Mouse (Mus musculus) olfactory bulb, adult 2 months (tissue): ENCODE results near the gene Mical3. TPM values are rescaled to one million over a fixed set of nuclear protein-coding genes. Genes with fewer than 3 reads are reported as not detected.

Source experiments
- H3K27ac ChIP-seq: fragments of 200-500 bp; 2 replicates; pipeline ENCODE4 v1.5.1; 2012; ENCODE audit warnings: low read depth, low read length; ENCODE audit not compliant: insufficient read depth
- H3K4me1 ChIP-seq: fragments of 200-500 bp; 2 replicates; pipeline ENCODE4 v1.6.1; 2012; ENCODE audit warnings: low read length; ENCODE audit not compliant: control insufficient read depth, insufficient read depth
- H3K4me3 ChIP-seq: fragments of 200-500 bp; 2 replicates; pipeline ENCODE4 v1.5.1; 2012; ENCODE audit warnings: mild to moderate bottlenecking, low read depth, low read length, moderate library complexity; ENCODE audit not compliant: insufficient read depth
- CTCF ChIP-seq: fragments of 200-500 bp; IDR thresholded peaks from 2 replicates; pipeline ENCODE4 v1.5.1; 2012; ENCODE audit warnings: low read depth, mild to moderate bottlenecking, low read length, moderate library complexity; ENCODE audit not compliant: insufficient read depth
- POLR2A ChIP-seq: fragments of 200-500 bp; IDR thresholded peaks from 2 replicates; pipeline ENCODE4 v1.6.1; 2012; ENCODE audit warnings: mild to moderate bottlenecking, low read depth, low read length, moderate library complexity; ENCODE audit not compliant: insufficient read depth
- WGBS: fragments of 180-500 bp; shearing (Covaris S2); methylation state at CpG from one replicate; pipeline ENCODE4 v1.1.7; 2018; 5-methylcytosine and 5-hydroxymethylcytosine counted together
- polyA plus RNA-seq: library from polyadenylated mRNA; stranded (reverse); fragments of >200 nt; gene quantifications from 2 replicates; pipeline ENCODE4 v1.2.4, GENCODE M21; 2012; ENCODE audit warnings: low replicate concordance; ENCODE audit not compliant: missing spikeins, insufficient read depth, insufficient read length

The Mical3 gene
- polyA plus RNA-seq, 1 experiment = 277 TPM

DNA sequence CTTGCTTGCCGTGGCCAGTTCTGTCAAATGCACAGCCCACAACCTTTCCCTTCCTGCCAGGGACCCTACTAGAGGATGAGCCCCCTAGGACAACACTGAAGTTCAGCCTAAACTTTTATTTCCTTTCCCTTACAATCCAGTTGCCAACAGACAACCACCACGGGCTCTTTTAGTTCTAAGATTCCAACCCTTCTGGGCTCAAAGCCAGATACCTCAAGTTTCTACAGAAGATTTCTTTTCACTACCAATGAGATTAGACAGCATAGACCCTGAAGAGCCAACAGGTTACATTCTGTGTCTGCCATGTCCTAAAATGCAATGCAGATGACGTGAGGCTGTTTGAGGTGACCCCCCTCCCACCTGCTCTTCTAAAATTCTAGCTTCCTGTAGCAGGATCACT, 75.3 kb downstream of the Mical3 start:
- no peak overlapping the region for H3K4me3 ChIP-seq
- H3K4me1 ChIP-seq = peaks cover 49% of the 10 kb centered on the region
- 28% methylated on average over 3 of the region's 3 CpGs for WGBS
- H3K27ac ChIP-seq = no peak overlapping the region
- TF ChIP-seq POLR2A = no peak
- no peak for TF ChIP-seq CTCF

DNA sequence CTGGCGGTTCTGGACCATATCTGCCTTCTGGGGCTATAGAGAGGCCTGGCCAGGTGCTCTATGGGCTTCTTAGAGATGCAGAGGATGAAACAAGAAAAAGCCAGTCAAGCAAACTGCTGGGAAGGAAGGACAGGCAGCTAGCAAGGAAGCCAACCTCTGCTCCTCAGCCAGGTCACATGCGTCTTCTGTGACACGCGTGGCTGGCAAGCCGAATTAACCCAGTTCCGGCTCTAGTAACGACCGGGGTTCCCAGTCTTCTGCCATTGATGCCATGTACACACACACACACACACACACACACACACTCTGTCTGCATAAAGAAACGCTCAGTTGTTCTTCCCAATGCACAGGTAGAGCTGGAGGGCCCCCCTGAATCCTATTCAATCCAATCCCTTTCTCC, 75.9 kb downstream of the Mical3 start:
- Histone ChIP-seq H3K27ac (no peak overlapping the region), H3K4me1 (peaks cover 49% of the 10 kb centered on the region), H3K4me3 (no peak overlapping the region)
- WGBS = 84% methylated on average over 9 of the region's 9 CpGs
- TF ChIP-seq CTCF = no peak
- no peak for TF ChIP-seq POLR2A

DNA sequence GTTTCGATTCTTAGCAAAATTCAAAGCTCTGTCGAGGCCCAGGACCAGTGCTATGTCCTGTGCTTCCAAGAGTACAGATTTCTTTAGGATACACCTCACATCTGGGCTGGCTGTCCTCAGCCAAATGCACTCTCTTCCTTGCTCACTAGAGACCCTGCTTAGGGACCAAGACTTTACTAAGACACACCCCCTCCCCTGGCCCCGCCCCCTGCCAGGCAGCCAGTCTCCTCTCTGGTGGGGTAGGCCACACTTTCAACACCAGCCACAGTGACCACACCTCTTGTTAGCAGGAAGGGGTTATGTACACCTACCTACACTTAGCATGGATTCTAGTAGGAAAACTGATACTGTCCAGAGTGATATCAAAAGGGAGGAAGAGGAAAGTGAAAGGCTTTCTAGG, 76.5 kb downstream of the Mical3 start:
- no peak overlapping the region for H3K4me3 ChIP-seq
- TF ChIP-seq CTCF = no peak
- TF ChIP-seq POLR2A = no peak
- H3K4me1 ChIP-seq = peaks cover 49% of the 10 kb centered on the region
- WGBS = 70% methylated on average over 3 of the region's 3 CpGs
- no peak overlapping the region for H3K27ac ChIP-seq

DNA sequence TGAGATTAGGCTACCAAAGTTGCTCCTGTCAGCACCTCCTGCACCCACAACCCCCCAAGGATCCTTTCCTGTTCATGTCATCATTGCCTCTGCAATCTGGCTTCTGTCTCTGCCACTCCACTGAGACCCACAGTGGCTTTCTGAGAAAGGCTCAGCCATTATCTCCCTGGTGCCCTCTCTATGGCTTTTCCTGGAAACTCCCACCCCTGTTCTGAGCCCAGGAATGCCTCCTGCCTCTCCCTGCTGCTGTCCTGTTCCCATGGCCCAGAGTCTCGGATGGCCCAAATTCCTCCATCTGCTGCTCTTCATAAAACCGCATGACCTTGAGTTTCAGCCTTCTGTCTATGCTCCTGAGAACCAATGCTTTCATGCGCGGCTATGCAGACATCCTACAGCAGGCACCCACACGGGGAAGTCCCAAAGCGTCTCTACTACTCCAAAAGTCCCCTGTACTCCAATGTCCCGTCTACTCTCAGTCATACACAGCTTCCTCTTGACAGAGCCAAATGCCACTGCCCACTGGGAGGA, 77.2 kb downstream of the Mical3 start:
- TF ChIP-seq POLR2A = no peak
- TF ChIP-seq CTCF = no peak
- no peak overlapping the region for H3K27ac ChIP-seq
- no peak overlapping the region for H3K4me3 ChIP-seq
- 90% methylated on average over 7 of the region's 7 CpGs for WGBS
- H3K4me1 ChIP-seq = peaks cover 49% of the 10 kb centered on the region

DNA sequence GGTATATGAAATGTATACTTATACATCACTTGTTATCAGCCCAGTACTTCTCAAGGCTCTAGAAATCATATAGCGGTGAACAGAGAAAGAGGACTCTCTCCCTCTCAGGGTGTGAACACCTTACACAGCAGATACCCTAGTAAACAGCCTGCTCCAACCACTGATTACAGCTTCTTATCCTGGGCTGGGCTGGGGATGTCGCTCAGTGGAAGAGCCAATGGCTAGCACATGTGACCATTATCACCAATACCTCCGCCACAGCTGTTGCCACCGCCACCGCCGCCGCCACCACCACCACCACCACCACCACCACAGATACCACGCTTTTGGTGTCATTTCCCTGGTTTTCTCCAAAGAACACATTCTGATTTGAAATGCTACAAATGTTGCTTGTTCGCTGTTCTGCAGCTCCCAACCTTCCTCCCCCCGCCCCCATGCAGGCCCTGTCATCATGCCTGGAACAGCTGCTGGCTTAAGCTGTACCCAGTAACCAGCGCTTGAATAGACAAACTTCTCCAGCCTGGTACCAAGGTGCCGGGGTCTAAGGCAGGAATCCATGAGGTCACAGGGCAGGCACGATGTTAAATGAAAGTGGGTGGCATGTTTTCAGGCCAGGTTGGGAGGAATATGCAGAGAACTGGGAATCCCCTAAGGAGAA, 78.7 kb downstream of the Mical3 start:
- TF ChIP-seq CTCF = no peak
- no peak for TF ChIP-seq POLR2A
- peak overlapping the region; percentile 14; the same call in 1 of the 2 replicates for H3K27ac ChIP-seq
- WGBS = 60% methylated on average over 13 of the region's 13 CpGs
- no peak overlapping the region for H3K4me3 ChIP-seq
- peaks cover 43% of the 10 kb centered on the region for H3K4me1 ChIP-seq

DNA sequence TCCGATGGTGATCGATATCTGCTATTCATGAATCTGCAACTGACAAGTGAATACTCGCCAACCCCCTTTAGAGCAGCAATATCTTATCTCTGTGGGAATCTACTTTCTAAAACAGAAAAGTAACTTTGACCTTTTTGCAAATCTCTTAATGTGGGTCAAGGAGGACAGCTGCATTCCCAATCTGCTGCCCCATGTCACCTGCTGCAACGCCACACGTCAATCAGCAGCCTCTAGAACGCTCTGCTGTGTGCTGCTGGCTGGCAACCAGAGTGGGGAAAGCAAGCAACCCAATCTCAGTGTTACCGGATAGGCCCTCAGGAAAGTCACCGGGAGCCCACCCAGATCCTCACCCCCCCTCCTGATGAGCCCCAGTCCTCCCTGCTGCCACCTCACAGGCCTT, 79.4 kb downstream of the Mical3 start:
- 86% methylated on average over 8 of the region's 8 CpGs for WGBS
- H3K4me3 ChIP-seq = no peak overlapping the region
- H3K27ac ChIP-seq = no peak overlapping the region
- TF ChIP-seq CTCF = no peak
- TF ChIP-seq POLR2A = no peak
- H3K4me1 ChIP-seq = peaks cover 43% of the 10 kb centered on the region

DNA sequence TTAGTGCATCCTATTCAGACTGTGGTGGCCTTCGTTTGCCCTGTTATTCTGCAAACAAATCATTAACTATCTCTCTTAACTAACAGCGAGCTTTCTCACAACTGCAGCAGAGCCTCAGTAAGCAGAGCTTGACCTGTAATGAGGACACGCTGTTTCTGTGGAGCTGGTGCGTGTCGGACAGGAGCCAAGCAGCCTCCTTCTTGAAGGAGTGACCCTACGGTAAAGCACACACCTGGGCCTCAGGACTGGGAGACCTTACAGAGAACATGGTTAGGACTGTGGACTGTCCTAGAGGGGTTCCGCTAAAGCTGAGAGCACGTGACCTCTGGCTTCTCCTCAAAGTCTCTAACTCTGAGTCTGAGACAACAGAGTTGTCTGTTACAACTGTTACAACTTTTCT, 82.1 kb downstream of the Mical3 start:
- 78% methylated on average over 8 of the region's 8 CpGs for WGBS
- no peak overlapping the region for H3K27ac ChIP-seq
- no peak for TF ChIP-seq POLR2A
- no peak for TF ChIP-seq CTCF
- no peak overlapping the region for H3K4me3 ChIP-seq
- H3K4me1 ChIP-seq = peaks cover 46% of the 10 kb centered on the region

DNA sequence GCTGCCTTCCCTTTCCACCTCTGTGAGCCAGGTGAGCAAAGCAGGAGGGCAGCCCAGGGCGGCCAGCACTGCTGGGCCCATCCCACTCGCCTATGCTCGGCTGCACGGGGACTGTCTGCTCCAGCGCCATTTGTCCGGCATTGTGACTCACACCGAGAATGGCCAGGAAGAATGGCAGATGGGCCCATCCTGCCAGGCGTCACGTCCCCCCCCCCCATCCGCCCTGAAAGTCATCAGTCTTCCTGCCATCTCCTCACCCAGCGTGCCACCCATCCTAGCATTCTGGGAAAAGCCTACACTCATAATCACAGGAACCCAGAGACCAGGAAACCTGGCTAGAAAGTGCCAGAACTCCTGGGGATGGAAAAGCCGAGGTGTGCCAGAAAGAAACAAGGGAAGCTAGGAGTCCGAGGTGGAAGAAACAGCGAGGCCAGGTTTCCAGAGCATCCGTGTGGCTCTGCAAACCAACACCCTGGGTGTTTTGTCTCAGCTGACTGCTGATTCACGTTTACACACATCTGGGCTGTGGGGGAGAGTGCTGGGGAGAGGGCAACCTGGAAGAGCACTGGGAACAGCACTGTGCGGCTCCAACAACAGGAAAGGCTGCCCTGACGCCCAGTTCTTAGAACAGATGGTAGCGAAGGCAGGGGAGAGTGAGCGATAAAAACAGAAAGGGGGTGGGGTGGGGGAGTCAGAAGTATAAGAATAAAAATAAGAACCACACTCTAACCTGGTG, 85.3 kb downstream of the Mical3 start:
- peak overlapping the region; percentile 47 for H3K27ac ChIP-seq
- 61% methylated on average over 20 of the region's 20 CpGs for WGBS
- TF ChIP-seq POLR2A = no peak
- TF ChIP-seq CTCF = peak; percentile 1; the same call in 1 of the 2 replicates
- peaks cover 40% of the 10 kb centered on the region for H3K4me1 ChIP-seq
- no peak overlapping the region for H3K4me3 ChIP-seq
